Mouse (Mus musculus) granulocyte monocyte progenitor cell, adult 5-6 weeks (primary cell): ENCODE measurements around the gene Srxn1. TPM values are rescaled to one million over a fixed set of nuclear protein-coding genes. Genes with fewer than 3 reads are reported as not detected.

Experiments used
- ATAC-seq: replicated peaks from 2 replicates; pipeline ENCODE4 v1.8.0; 2016; ENCODE audit warnings: mild to moderate bottlenecking, moderate TSS enrichment, inconsistent platforms; ENCODE audit not compliant: poor library complexity, severe bottlenecking
- total RNA-seq, 2 experiments: library from RNA; stranded (forward) in 1 of 2; stranded (reverse) in 1 of 2; fragments of 200-712, 200-1000 nt in 1 of 2; fragments of >200 nt in 1 of 2; fragmentation: Nextera tagmentation in 1 of 2; gene quantifications; 2 replicates each; pipeline ENCODE4 v1.2.3; 2014 to 2017

The Srxn1 gene
- total RNA-seq, 2 experiments from 2014 or later = 0.47 to 2.0 TPM

GRCm38 (mm10) chr2:152150373-152150772, 45.1 kb downstream of the Srxn1 start:
- ATAC-seq = no peak

- ATAC-seq = no peak
Measured at GRCm38 (mm10) chr2:152153361-152153760, 48.0 kb downstream of the Srxn1 start.

DNA sequence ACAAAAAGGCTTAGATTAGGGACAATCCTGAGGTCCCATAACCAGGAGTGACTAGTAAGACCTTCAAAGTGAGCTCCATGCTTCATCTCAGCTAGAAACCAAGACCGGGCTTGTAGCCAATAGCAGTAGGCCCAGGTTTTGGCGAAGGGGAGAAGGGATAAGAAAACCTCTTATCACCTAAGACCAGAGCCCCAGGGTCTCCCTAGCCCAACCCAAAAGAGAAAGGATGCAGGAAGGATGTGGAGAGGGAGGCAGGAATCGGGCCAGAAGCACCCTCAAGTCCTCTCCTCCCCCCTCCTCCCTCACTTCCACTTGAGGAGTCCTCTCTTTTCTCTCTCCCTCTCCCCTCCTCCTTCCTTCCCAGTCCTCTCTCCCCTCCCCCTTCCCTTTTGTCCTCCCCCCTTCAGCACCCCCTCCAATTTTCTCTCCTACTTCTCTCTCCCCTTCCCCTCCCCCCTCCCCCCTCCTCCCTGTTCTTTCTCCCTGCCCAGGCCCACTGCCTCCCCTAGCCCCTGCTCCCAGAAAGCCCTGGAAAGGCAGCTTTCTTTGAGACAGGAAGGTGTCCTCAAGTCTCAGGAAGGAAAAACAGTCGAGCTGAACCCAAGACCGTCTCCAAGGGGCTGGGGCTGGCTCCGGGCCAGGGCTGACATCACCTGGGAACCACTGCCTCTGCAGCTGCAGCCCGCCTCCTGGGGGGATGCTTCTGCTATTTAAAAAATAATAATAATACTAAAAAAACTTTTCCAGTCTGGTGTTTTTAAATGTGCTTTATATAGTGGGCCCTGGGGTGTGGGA, 50.3 kb downstream of the Srxn1 start:
- no peak for ATAC-seq

DNA sequence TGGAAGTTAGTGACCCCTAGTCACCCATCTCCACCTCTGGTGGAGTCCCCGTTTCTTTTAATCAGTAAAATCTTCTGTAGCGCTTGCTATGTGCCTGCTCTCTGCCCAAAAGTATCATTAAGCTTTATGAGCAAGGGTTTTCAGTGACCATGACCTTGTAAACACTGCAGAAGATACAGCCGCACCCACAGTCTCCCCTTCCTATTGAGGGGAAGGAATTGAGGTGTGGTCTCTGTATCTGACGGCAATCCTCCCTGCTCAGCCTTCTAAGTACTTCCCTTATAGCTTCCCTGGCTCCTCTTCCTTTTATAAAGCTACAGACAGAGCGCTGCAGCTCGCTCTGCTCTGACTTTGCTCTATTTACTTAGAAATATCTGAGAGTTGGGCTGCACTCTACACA, 51.2 kb downstream of the Srxn1 start:
- ATAC-seq = no peak

DNA sequence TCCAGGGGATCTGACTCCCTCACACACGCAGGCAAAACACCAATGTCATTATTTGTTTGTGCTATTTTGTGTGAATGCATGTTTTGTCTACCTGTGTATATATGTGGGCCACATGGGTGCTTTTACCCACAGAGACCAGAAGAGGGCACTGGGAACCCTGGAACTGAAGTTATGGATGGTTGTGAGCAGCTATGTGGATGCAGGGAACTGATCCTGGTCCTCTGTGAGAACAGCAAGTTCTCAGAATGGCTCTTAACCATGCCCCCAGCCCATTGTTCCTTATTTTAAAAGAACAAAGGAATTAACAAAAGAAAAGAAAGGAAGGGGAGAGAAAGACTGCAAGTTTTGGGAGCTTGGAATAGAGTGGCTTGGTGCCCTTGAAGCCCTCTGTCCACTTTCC, 54.2 kb downstream of the Srxn1 start:
- ATAC-seq = no peak

Other genes starting within 250 kb of the Srxn1 start
- not detected in 2 replicates for gene Angpt4, start 194.3 kb upstream of the Srxn1 start, total RNA-seq (2014; fragmentation: Nextera tagmentation)
- gene Angpt4, start 194.3 kb upstream of the Srxn1 start, total RNA-seq (2017) = not detected in 2 replicates
- 14.9 and 17.6 TPM in 2 replicates for gene Fam110a, start 125.3 kb upstream of the Srxn1 start, total RNA-seq (2014; fragmentation: Nextera tagmentation)
- 3.8 and 8.8 TPM in 2 replicates for gene Fam110a, start 125.3 kb upstream of the Srxn1 start, total RNA-seq (2017)
- gene Slc52a3, start 109.0 kb upstream of the Srxn1 start, total RNA-seq (2014; fragmentation: Nextera tagmentation) = not detected in 2 replicates
- gene Slc52a3, start 109.0 kb upstream of the Srxn1 start, total RNA-seq (2017) = not detected in 2 replicates
- gene Scrt2, start 24.0 kb upstream of the Srxn1 start, total RNA-seq (2014; fragmentation: Nextera tagmentation) = not detected in 2 replicates
- gene Scrt2, start 24.0 kb upstream of the Srxn1 start, total RNA-seq (2017) = not detected in 2 replicates
- not detected in 2 replicates for gene Tcf15, start 38.0 kb downstream of the Srxn1 start, total RNA-seq (2014; fragmentation: Nextera tagmentation)
- not detected in 2 replicates for gene Tcf15, start 38.0 kb downstream of the Srxn1 start, total RNA-seq (2017)
- 71.6 and 101 TPM in 2 replicates for gene Csnk2a1, start 121.3 kb downstream of the Srxn1 start, total RNA-seq (2014; fragmentation: Nextera tagmentation)
- 82.1 and 104 TPM in 2 replicates for gene Csnk2a1, start 121.3 kb downstream of the Srxn1 start, total RNA-seq (2017)
- gene Tbc1d20, start 188.3 kb downstream of the Srxn1 start, total RNA-seq (2014; fragmentation: Nextera tagmentation) = 26.4 and 28.7 TPM in 2 replicates
- 18.6 and 18.8 TPM in 2 replicates for gene Tbc1d20, start 188.3 kb downstream of the Srxn1 start, total RNA-seq (2017)
- gene Rbck1, start 227.1 kb downstream of the Srxn1 start, total RNA-seq (2014; fragmentation: Nextera tagmentation) = 109 and 119 TPM in 2 replicates
- gene Rbck1, start 227.1 kb downstream of the Srxn1 start, total RNA-seq (2017) = 64.2 and 64.5 TPM in 2 replicates
- gene Trib3, start 238.5 kb downstream of the Srxn1 start, total RNA-seq (2014; fragmentation: Nextera tagmentation) = not detected in 2 replicates
- gene Trib3, start 238.5 kb downstream of the Srxn1 start, total RNA-seq (2017) = not detected in 2 replicates